Mouse (Mus musculus) induced T-regulatory cell, adult 2 months (primary cell): ENCODE measurements at regions not wholly inside any gene's neighbourhood (a gene's known extent, or its start where the extent isn't known, plus 50 kb on each side); places are given as distances from the start of the nearest gene placed in this dataset.

Experiments used
- DNase-seq: peaks from one replicate; pipeline ENCODE4 v3.0.0-alpha.2; 2012; ENCODE audit warnings: low read depth

DNA sequence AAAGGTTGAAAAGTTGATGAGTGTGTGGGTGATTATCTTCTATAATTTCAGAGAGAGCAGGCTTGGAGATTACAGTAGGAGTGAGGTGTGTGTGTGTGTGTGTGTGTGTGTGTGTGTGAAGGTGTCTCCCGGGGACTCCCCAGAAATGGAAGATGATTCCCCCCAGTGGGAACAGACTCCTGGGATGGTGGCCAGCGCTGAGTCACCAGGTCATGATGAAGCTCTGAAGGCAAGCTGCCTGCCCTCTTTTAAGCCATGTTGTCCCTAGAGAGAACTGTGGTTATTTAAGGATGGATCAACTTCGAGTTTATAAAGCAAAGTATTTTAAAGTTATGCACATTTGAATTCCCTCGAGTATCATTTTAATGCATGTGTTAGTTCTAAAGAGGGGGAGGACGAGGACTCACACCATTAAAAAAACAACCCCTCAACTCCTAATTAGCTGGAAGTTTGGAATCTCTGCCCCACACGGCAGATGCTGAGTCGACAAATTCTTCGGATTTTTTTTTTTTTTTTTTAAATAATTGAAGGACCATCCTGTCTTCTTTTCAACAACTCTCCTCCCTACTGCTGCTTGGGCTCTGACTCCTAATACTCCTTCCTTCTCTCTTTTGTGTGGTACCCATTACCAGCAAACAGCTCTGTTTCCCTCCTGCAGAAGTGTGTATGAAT, 186.6 kb downstream of the Ly86 start:
- DNase-seq = no peak

- peak; percentile 66 for DNase-seq
These were observed 187.7 kb downstream of the Ly86 start for GRCm38 (mm10) chr13:37532596-37533170.

DNA sequence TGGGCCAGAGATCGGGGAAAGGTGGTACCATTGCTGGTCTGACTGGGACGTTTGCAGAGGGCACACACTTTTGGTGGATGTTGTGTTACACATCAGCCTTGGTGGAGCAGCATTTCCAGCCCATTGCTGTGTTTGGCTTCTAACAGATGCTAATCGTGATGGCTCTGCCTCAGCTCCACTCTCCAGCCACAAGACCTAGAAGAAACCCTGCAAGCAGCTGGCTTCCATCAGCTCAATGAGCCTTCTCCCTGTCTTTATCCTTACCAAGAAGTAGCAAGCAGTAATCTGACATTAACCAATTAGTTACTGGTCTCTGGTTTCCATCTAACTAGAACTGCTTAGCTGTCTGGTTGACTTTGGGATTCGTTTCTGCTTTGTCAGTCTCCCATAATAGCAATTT, 188.8 kb downstream of the Ly86 start:
- DNase-seq = no peak

DNA sequence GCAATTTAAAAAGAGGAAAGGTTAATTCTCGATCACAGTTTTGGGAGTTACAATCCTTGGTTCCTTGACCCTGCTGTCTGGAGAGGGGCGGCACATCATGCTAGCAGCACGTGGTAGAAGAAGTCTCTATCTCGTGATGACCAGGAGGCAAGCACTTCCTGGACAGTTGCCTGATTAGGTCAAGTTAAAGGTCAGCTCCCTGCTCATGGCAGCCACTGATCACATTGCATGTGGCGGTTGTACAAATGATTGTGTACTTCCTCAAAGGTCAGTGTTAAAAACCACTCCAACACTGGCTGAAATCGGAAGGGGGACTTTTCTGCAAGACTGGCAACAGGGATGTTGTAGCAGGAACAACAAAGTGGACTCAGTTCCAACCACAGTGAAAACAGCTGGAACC, 192.3 kb downstream of the Ly86 start:
- no peak for DNase-seq

DNA sequence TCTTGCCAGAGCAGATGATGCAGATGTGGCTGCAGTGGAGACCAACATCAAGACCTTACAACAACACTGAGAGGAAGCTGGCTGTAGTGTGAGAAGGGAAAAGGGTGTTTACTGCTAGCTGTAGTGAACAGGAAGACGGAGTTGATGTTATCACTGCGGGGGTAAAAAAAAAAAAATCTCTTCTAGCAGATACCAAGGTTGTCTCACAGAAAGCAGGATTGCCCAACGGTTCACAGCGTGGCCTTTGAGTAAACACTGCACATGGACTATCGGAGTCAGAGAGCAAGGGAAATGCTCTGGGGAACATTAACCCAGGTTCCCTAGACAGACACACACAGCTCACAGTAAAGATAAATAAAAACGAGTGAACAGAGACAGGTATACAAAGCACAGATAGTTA, 192.8 kb downstream of the Ly86 start:
- DNase-seq = peak; percentile 76

- no peak for DNase-seq
These were observed 196.0 kb downstream of the Ly86 start for GRCm38 (mm10) chr13:37540980-37541531.

- peak; percentile 95 for DNase-seq
These were observed 196.7 kb downstream of the Ly86 start for GRCm38 (mm10) chr13:37541674-37542073.

GRCm38 (mm10) chr13:37542744-37543196, 197.8 kb downstream of the Ly86 start:
- DNase-seq = no peak

- DNase-seq = no peak
These were observed 198.8 kb downstream of the Ly86 start for GRCm38 (mm10) chr13:37543788-37544187.

- peak; percentile 50 for DNase-seq
These were observed 199.7 kb downstream of the Ly86 start for GRCm38 (mm10) chr13:37544696-37545095.

DNA sequence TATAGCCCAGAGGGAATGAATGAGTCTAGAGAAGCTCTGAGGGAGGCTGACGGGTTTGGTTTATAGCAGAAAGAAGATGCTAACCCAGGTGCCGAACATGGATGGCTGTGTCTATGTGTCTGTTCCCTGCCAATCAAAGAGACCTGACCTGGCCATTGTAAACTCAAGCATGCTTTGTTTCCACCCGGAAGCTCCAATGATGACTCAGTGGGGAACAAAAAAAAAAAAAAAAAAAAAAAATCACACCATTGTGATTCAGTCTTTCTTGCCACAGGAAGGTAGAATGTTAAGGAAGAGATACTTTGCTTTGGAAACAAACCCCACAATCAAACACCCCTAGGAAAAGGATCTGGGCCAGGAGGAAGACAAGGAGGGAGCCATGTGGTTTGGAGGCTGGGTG, 201.5 kb downstream of the Ly86 start:
- DNase-seq = no peak

- DNase-seq = no peak
These were observed 205.6 kb downstream of the Ly86 start for GRCm38 (mm10) chr13:37550584-37550983.

DNA sequence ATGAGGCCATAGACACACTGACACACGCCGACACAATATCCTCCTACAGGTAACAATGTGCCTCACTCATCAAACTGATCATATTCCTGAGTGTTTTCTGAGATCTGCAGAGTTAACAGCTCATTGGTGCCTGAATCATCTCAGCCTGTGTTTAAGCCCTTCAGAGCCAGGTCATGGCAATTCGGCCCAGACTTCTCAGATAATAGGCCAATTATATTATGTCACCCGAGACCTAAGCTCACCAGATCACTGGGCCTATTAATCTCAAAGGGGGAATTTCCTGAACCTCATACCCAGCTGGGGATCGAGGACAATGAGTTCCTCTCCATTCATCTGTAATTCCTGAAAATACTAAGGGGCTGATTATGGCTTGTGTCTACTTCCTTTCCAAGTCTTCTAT, 208.4 kb downstream of the Ly86 start:
- no peak for DNase-seq

DNA sequence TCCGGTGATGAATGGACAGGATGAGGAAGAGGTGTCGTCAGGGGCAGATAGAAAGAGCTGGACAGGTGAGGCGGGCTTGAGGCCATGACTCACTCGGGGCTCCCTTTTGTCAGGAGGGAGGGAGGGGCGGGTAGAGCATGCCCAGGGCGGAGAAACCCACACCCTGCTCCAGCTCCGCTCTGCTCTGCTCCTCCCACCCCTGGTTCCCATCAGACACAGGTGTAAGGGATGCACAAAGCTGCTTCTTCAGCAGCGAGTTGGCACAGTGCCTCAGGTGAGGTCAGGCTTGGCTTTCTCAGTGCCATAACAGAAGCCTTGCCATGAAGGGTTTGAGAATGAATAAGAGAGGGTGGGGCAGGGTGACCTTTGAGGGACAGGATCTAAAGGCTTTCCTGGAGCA, 212.2 kb downstream of the Ly86 start:
- no peak for DNase-seq

- DNase-seq = no peak
These were observed 212.8 kb downstream of the Ly86 start for GRCm38 (mm10) chr13:37557766-37558165.

- no peak for DNase-seq
These were observed 214.0 kb downstream of the Ly86 start for GRCm38 (mm10) chr13:37559056-37559455.

- DNase-seq = peak; percentile 41
These were observed 214.8 kb downstream of the Ly86 start for GRCm38 (mm10) chr13:37559706-37560313.

DNA sequence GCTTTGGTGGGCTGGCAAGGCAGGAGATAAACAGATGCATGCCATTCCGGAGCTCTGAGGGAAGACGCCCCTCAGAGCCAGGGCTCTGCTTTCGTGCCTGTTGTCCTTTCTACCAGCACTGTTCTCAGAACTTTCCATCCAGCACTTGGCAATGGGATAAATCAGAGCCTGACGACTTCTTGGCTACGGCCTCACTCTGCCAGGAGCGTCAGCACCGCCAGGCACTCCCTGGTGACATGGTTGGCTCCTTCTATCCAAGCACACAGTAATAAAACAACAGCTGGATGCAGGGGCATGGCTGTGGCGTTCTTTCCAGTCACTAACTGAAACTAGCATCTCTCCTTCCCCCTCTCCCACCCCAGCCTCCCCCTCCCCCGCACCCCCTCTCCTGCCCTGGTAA, 215.4 kb downstream of the Ly86 start:
- DNase-seq = no peak

- DNase-seq = no peak
These were observed 215.8 kb downstream of the Ly86 start for GRCm38 (mm10) chr13:37560800-37561199.

- no peak for DNase-seq
These were observed 216.4 kb downstream of the Ly86 start for GRCm38 (mm10) chr13:37561437-37561836.

- DNase-seq = no peak
These were observed 216.1 kb upstream of the Rreb1 start for GRCm38 (mm10) chr13:37562141-37562540.

DNA sequence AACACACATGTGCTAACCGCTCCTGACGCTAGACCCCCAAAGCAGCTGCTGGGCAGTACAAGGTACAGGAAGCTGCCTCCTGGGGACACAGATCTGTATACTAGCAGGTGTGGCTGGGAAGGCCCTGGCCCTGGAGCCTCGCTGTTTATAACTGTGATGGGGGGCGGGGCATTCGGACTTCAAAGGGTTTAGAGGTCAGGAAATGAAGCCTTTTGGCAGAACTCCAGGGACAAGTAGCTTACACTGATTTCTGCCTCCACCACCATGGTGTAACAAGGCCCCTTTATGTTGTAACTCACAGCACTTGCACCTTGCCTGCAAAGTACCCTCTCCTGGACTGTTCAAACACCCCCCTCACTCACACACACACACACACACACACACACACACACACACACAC, 215.5 kb upstream of the Rreb1 start:
- peak; percentile 42 for DNase-seq

DNA sequence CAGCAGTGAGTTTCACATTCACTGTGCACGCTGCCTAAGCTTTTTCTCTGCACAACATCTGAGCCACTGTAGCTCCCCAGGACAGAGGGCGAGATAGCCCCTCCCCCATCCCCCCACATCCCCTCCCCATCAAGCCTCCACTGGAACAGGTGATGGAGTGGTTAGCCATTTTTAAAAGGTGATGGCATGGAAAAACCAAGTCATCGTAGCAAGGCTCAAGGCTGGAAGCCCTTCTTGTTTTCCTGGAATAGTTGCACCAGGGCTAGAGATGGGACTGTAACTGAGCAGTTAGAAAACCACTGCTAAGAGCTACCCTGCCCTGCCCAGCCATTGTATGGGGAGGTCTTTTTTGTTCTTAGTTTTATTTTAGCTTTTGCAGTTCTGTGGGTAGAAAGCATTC, 209.1 kb upstream of the Rreb1 start:
- no peak for DNase-seq
